Comparison of ENCODE assay signal across 19 mouse cellular contexts in the genomic region with DNA sequence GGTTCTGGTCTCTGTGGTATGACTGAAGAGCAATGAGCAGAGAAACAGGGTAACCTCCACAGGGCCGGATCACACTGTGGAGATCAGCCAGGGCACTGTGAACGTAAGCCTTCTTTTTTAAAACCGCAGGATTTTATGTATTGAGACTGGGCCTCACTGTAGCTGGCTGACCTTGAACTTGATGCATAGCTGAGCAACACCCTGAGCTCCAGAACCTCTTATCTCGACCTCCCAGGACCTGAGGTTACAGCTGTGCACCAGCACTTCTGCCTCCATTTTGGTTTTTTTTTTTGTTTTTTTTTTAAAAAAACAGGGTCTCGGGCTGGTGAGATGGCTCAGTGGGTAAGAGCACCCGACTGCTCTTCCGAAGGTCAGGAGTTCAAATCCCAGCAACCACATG.
DNase-seq lines count a peak whose midpoint lies in the region; ATAC-seq and TF ChIP-seq lines count a peak whose summit lies in the region.
"Had no signal": no experiment of that assay in that cellular context is flagged by ENCODE, and none has a peak within 500 bp of the region (broad histone marks: within the 10 kb centered on the region; RNA-seq: fewer than 3 reads in every experiment).

No protein-coding gene starts in this region.

- H3K36me3 ChIP-seq in midbrain, embryonic 11.5 days (ENCODE audit: control insufficient read depth, insufficient read depth, low read length): no peaks in the 10 kb centered on the region
- no peaks in the 10 kb centered on the region for H3K36me3 ChIP-seq in midbrain, embryonic 14.5 days (ENCODE audit: control insufficient read depth, insufficient read depth, low read length)
- no peaks in the 10 kb centered on the region for H3K36me3 ChIP-seq in liver, embryonic 12.5 days
- H3K36me3 ChIP-seq in liver, embryonic 16.5 days (ENCODE audit: control insufficient read depth, insufficient read depth): no peaks in the 10 kb centered on the region
- H3K36me3 ChIP-seq: embryonic facial prominence, embryonic 12.5 days; hindbrain, embryonic 12.5 days had no signal

- no peaks in the 10 kb centered on the region for H3K4me1 ChIP-seq in midbrain, embryonic 11.5 days (ENCODE audit: control insufficient read depth, insufficient read depth, low read length)
- H3K4me1 ChIP-seq in midbrain, embryonic 14.5 days (ENCODE audit: control insufficient read depth, insufficient read depth, low read length): 0 out of 2 replicates have a peak, but pooled peaks cover 7% of the 10 kb centered on the region
- peaks cover 47% of the 10 kb centered on the region for H3K4me1 ChIP-seq in liver, embryonic 12.5 days
- peaks cover 16% of the 10 kb centered on the region for H3K4me1 ChIP-seq in liver, embryonic 16.5 days (ENCODE audit: control insufficient read depth, low read depth, low read length)
- no peaks in the 10 kb centered on the region for H3K4me1 ChIP-seq in cerebellum, adult 2 months (ENCODE audit: control insufficient read depth, insufficient read depth, low read length)

- H3K4me3 ChIP-seq in midbrain, embryonic 11.5 days (ENCODE audit: low read depth, low read length): no peak overlapping the region
- H3K4me3 ChIP-seq in midbrain, embryonic 14.5 days (replicated peaks; ENCODE audit: low read depth, low read length): no peak overlapping the region
- H3K4me3 ChIP-seq in liver, embryonic 12.5 days: no peak overlapping the region
- no peak overlapping the region for H3K4me3 ChIP-seq in liver, embryonic 16.5 days (ENCODE audit: low read depth, low read length)
- H3K4me3 ChIP-seq in cerebellum, adult 2 months (replicated peaks; ENCODE audit: insufficient read depth, low read depth, low read length): no peak overlapping the region
- H3K4me3 ChIP-seq: embryonic facial prominence, embryonic 12.5 days; forebrain, embryonic 13.5 days; heart, embryonic 13.5 days; hindbrain, embryonic 12.5 days had no signal

- no peaks in the 10 kb centered on the region for H3K27me3 ChIP-seq in midbrain, embryonic 11.5 days (ENCODE audit: control insufficient read depth, insufficient read depth, low read length)
- H3K27me3 ChIP-seq in midbrain, embryonic 14.5 days (ENCODE audit: control insufficient read depth, insufficient read depth, low read length): no peaks in the 10 kb centered on the region
- H3K27me3 ChIP-seq in liver, embryonic 12.5 days (replicated peaks): 0 out of 2 replicates have a peak, but pooled peaks cover 3% of the 10 kb centered on the region
- H3K27me3 ChIP-seq in liver, embryonic 16.5 days (ENCODE audit: control insufficient read depth, insufficient read depth, low read depth, low read length): no peaks in the 10 kb centered on the region
- no peaks in the 10 kb centered on the region for H3K27me3 ChIP-seq in cerebellum, adult 2 months (ENCODE audit: control insufficient read depth, insufficient read depth, low read length)
- H3K27me3 ChIP-seq: embryonic facial prominence, embryonic 12.5 days; forebrain, embryonic 13.5 days; heart, embryonic 13.5 days; hindbrain, embryonic 12.5 days had no signal

- TF ChIP-seq POLR2A in cerebellum, adult 2 months (IDR thresholded peaks at IDR 0.05; ENCODE audit: borderline replicate concordance, insufficient read depth, low read length): no peak

- no peaks in the 10 kb centered on the region for H3K9me3 ChIP-seq in midbrain, embryonic 11.5 days (ENCODE audit: control insufficient read depth, low read length)
- H3K9me3 ChIP-seq in midbrain, embryonic 14.5 days (ENCODE audit: control insufficient read depth, low read length): no peaks in the 10 kb centered on the region
- no peaks in the 10 kb centered on the region for H3K9me3 ChIP-seq in liver, embryonic 12.5 days (replicated peaks)
- H3K9me3 ChIP-seq in liver, embryonic 16.5 days (replicated peaks; ENCODE audit: control insufficient read depth, low read length): no peaks in the 10 kb centered on the region
- H3K9me3 ChIP-seq: embryonic facial prominence, embryonic 12.5 days; hindbrain, embryonic 12.5 days had no signal

- WGBS in midbrain, embryonic 11.5 days: 84% methylated on average over 7 of the region's 7 CpGs
- WGBS in midbrain, embryonic 14.5 days: 89% methylated on average over 7 of the region's 7 CpGs
- 33% methylated on average over 7 of the region's 7 CpGs for WGBS in liver, embryonic 12.5 days (ENCODE audit: insufficient replicate concordance)
- WGBS in liver, embryonic 16.5 days (ENCODE audit: insufficient replicate concordance): 23% methylated on average over 7 of the region's 7 CpGs
- WGBS in cerebellum, adult 2 months: 94% methylated on average over 7 of the region's 7 CpGs

- no peak for TF ChIP-seq CTCF in cerebellum, adult 2 months (IDR thresholded peaks at IDR 0.05; ENCODE audit: borderline replicate concordance, insufficient read depth, low read depth, low read length)

- DNase-seq in midbrain, embryonic 11.5 days (ENCODE audit: low spot score, missing footprints): peak; percentile 44
- DNase-seq in midbrain, embryonic 14.5 days: no peak
- DNase-seq in cerebellum, adult 2 months: no peak
- DNase-seq in layer of hippocampus, postnatal 25 days (ENCODE audit: extremely low spot score in 1 of 2, low spot score in 1 of 2): no peak
- no peak for DNase-seq in adrenal gland, adult (ENCODE audit: inconsistent age in 2 of 2, low spot score in 1 of 2)
- no peak for DNase-seq in ovary, postnatal 10 days (ENCODE audit: low spot score)
- DNase-seq: adrenal gland, postnatal 25 days; cerebellum, adult 18-20 months; cerebellum, postnatal 10 days; forebrain, postnatal 0 days; gastrocnemius, postnatal 14 days; heart, postnatal 4 days had no signal

- H3K27ac ChIP-seq in midbrain, embryonic 11.5 days (ENCODE audit: low read depth, low read length): no peak overlapping the region
- H3K27ac ChIP-seq in midbrain, embryonic 14.5 days (replicated peaks; ENCODE audit: low read depth, low read length): no peak overlapping the region
- peak overlapping the region; percentile 74 for H3K27ac ChIP-seq in liver, embryonic 12.5 days
- no peak overlapping the region for H3K27ac ChIP-seq in liver, embryonic 16.5 days (ENCODE audit: low read length)
- no peak overlapping the region for H3K27ac ChIP-seq in cerebellum, adult 2 months (ENCODE audit: insufficient read depth, low read length)
- H3K27ac ChIP-seq: embryonic facial prominence, embryonic 12.5 days; forebrain, embryonic 13.5 days; heart, embryonic 13.5 days; hindbrain, embryonic 12.5 days; hindbrain, postnatal 0 days had no signal

- no peak for ATAC-seq in midbrain, embryonic 11.5 days (ENCODE audit: low FRiP score)
- no peak for ATAC-seq in midbrain, embryonic 14.5 days (ENCODE audit: low FRiP score, low TSS enrichment)
- peak; percentile 90 for ATAC-seq in liver, embryonic 12.5 days
- ATAC-seq in liver, embryonic 16.5 days (ENCODE audit: low read depth): peak; percentile 81
- ATAC-seq: forebrain, embryonic 13.5 days; hindbrain, postnatal 0 days had no signal

- H3K9ac ChIP-seq in midbrain, embryonic 11.5 days (ENCODE audit: low read length): no peak overlapping the region
- no peak overlapping the region for H3K9ac ChIP-seq in midbrain, embryonic 14.5 days (replicated peaks; ENCODE audit: low read length)
- no peak overlapping the region for H3K9ac ChIP-seq in liver, embryonic 12.5 days
- no peak overlapping the region for H3K9ac ChIP-seq in liver, embryonic 16.5 days (ENCODE audit: low read depth, low read length)
- H3K9ac ChIP-seq: embryonic facial prominence, embryonic 12.5 days; forebrain, embryonic 13.5 days; forebrain, postnatal 0 days; heart, embryonic 13.5 days; hindbrain, embryonic 12.5 days had no signal

- H3K4me2 ChIP-seq in midbrain, embryonic 11.5 days: no peak overlapping the region
- no peak overlapping the region for H3K4me2 ChIP-seq in midbrain, embryonic 14.5 days (ENCODE audit: low read length)
- peak overlapping the region; percentile 17; the same call in 1 of the 2 replicates for H3K4me2 ChIP-seq in liver, embryonic 12.5 days
- H3K4me2 ChIP-seq in liver, embryonic 16.5 days (ENCODE audit: low read depth, low read length): no peak overlapping the region
- H3K4me2 ChIP-seq: embryonic facial prominence, embryonic 12.5 days; forebrain, embryonic 13.5 days; heart, embryonic 13.5 days; hindbrain, embryonic 12.5 days had no signal

Comparison
In these comparisons a context has a peak if more than half of its experiments do, and no peak if none do; other contexts are left out.
1. ATAC-seq: peak in liver, embryonic 12.5 days (single experiment) and liver, embryonic 16.5 days (single experiment); none in midbrain, embryonic 11.5 days (single experiment) and midbrain, embryonic 14.5 days (single experiment).